Mouse (Mus musculus): ENCODE data around the gene Elmo1. TPM values are rescaled to one million over a fixed set of nuclear protein-coding genes. Genes with fewer than 3 reads are reported as not detected.

Elmo1 gene
- total and polyA plus RNA-seq, 3 experiments = 0.16 to 5.3 TPM; not detected in 1

DNA sequence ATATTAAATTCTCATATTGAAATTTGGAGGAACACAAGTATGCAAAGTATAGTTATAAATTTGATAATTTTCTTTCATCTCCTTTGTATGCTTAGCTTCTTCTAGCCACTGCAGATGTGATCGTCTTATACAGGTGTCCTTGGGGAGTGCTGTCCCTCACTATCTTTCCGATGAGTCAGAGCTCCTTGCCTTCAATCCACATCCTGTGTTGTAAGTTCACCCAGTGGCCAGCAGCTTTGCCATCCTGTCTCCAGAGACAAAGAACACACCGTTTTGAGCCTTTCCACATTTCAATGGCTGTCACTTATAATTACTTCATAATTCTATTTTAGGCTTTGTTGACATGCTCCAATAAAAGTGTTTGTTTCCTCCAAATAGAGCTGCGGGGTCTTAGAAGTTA lies 425.7 kb downstream of the Elmo1 start:
- no peaks in the 10 kb centered on the region for H3K9me3 ChIP-seq (replicated peaks)
- H3K36me3 ChIP-seq (replicated peaks) = no peaks in the 10 kb centered on the region
- no peak for DNase-seq (ENCODE audit: low spot score)
- no peak overlapping the region for H3K4me3 ChIP-seq (ENCODE audit: low read depth, low read length)
- no peak for ATAC-seq (ENCODE audit: extremely low read depth, insufficient number of reproducible peaks, low FRiP score, poor library complexity, severe bottlenecking)
- no peak for TF ChIP-seq TAL1 (conservative IDR thresholded peaks at IDR 0.05; ENCODE audit: low read depth, low read length)
- no peak for TF ChIP-seq CTCF (IDR thresholded peaks at IDR 0.05; ENCODE audit: low read depth, low read length)
- TF ChIP-seq POLR2AphosphoS5 (IDR thresholded peaks at IDR 0.05; ENCODE audit: insufficient replicate concordance, low read depth, low read length) = no peak
- TF ChIP-seq GATA2 (IDR thresholded peaks at IDR 0.05; ENCODE audit: borderline replicate concordance, low read depth, low read length) = no peak
- no peak for TF ChIP-seq GATA1 (IDR thresholded peaks at IDR 0.05; ENCODE audit: borderline replicate concordance, low read length)
- H3K4me1 ChIP-seq (ENCODE audit: insufficient read depth, low read depth, low read length) = no peaks in the 10 kb centered on the region
- H3K27me3 ChIP-seq (ENCODE audit: insufficient read depth, low read length) = no peaks in the 10 kb centered on the region

DNA sequence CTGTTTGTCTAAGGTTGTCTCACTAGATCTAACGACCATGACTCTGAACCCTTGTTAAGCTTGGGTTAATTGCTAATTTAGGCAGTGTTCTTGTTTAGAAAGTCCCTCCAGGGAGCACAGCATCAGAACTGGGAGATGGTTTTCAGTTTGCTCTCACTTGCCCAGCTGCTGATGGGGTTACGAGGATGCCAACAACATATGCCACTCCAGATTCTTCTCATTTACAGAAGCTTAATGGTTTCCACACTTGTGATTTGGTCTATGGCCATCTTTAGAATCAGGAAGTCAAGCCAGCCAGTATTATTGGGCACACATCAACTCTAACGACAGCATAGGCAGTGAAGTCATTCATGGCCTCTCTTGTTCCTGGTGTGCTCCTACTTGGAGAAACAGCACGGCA lies 427.3 kb downstream of the Elmo1 start:
- no peak for DNase-seq (ENCODE audit: low spot score)
- no peak overlapping the region for H3K4me3 ChIP-seq (ENCODE audit: low read depth, low read length)
- H3K4me1 ChIP-seq (ENCODE audit: insufficient read depth, low read depth, low read length) = no peaks in the 10 kb centered on the region
- H3K27me3 ChIP-seq (ENCODE audit: insufficient read depth, low read length) = peaks cover 6% of the 10 kb centered on the region; the same call in 1 of the 2 replicates
- TF ChIP-seq TAL1 (conservative IDR thresholded peaks at IDR 0.05; ENCODE audit: low read depth, low read length) (no peak), POLR2AphosphoS5 (IDR thresholded peaks at IDR 0.05; ENCODE audit: insufficient replicate concordance, low read depth, low read length) (no peak), CTCF (IDR thresholded peaks at IDR 0.05; ENCODE audit: low read depth, low read length) (no peak), GATA2 (IDR thresholded peaks at IDR 0.05; ENCODE audit: borderline replicate concordance, low read depth, low read length) (no peak), GATA1 (IDR thresholded peaks at IDR 0.05; ENCODE audit: borderline replicate concordance, low read length) (no peak)
- no peaks in the 10 kb centered on the region for H3K36me3 ChIP-seq (replicated peaks)
- ATAC-seq (ENCODE audit: extremely low read depth, insufficient number of reproducible peaks, low FRiP score, poor library complexity, severe bottlenecking) = no peak
- H3K9me3 ChIP-seq (replicated peaks) = no peaks in the 10 kb centered on the region

DNA sequence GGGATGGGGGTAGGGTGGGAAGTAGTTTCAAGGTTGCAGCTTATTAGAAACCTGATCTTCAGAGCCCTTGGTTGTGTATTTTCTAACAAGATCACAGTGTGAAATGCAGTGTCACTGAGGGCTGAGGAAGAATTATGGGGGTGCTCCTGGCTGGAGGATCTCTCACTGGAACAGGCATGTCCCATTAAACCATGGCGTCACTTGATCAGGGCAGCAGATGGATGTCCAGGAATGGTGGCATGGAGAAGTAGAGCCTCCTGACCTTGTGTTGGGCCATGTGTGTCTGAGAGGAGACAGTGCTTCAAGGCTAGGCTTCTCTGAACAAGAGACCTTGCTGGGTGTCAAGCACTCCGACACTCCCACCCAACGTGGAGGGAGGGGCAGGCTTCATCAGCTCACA lies 431.1 kb downstream of the Elmo1 start:
- Histone ChIP-seq H3K27me3 (ENCODE audit: insufficient read depth, low read length) (peaks cover 6% of the 10 kb centered on the region; the same call in 1 of the 2 replicates), H3K4me3 (ENCODE audit: low read depth, low read length) (no peak overlapping the region), H3K36me3 (replicated peaks) (no peaks in the 10 kb centered on the region), H3K9me3 (replicated peaks) (no peaks in the 10 kb centered on the region), H3K4me1 (ENCODE audit: insufficient read depth, low read depth, low read length) (no peaks in the 10 kb centered on the region)
- ATAC-seq (ENCODE audit: extremely low read depth, insufficient number of reproducible peaks, low FRiP score, poor library complexity, severe bottlenecking) = no peak
- no peak for DNase-seq (ENCODE audit: low spot score)
- TF ChIP-seq CTCF (IDR thresholded peaks at IDR 0.05; ENCODE audit: low read depth, low read length) (no peak), POLR2AphosphoS5 (IDR thresholded peaks at IDR 0.05; ENCODE audit: insufficient replicate concordance, low read depth, low read length) (no peak), GATA2 (IDR thresholded peaks at IDR 0.05; ENCODE audit: borderline replicate concordance, low read depth, low read length) (no peak), GATA1 (IDR thresholded peaks at IDR 0.05; ENCODE audit: borderline replicate concordance, low read length) (no peak), TAL1 (conservative IDR thresholded peaks at IDR 0.05; ENCODE audit: low read depth, low read length) (no peak)

DNA sequence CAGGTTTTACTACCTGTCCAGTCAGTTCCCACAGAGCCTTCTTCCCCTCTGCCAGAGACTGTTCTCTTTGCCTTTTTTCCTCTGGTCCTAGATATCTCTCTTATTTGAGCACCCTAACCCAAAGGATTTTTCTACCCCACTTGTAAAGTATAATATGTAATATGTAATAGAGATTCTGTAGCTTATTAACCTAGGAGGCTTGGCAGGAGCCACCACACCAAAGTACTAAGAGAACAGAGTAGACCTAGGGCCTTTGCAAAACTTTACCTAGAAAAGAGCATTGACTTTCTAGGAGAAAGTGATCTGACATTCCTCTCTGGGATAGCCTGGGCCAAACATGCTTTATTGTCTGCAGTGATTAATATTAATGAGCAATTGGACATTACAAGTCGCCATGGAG lies 433.3 kb downstream of the Elmo1 start:
- peaks cover 6% of the 10 kb centered on the region; the same call in 1 of the 2 replicates for H3K27me3 ChIP-seq (ENCODE audit: insufficient read depth, low read length)
- no peak for DNase-seq (ENCODE audit: low spot score)
- no peaks in the 10 kb centered on the region for H3K9me3 ChIP-seq (replicated peaks)
- no peak overlapping the region for H3K4me3 ChIP-seq (ENCODE audit: low read depth, low read length)
- H3K36me3 ChIP-seq (replicated peaks) = no peaks in the 10 kb centered on the region
- TF ChIP-seq TAL1 (conservative IDR thresholded peaks at IDR 0.05; ENCODE audit: low read depth, low read length) (no peak), GATA2 (IDR thresholded peaks at IDR 0.05; ENCODE audit: borderline replicate concordance, low read depth, low read length) (no peak), CTCF (IDR thresholded peaks at IDR 0.05; ENCODE audit: low read depth, low read length) (no peak), GATA1 (IDR thresholded peaks at IDR 0.05; ENCODE audit: borderline replicate concordance, low read length) (no peak), POLR2AphosphoS5 (IDR thresholded peaks at IDR 0.05; ENCODE audit: insufficient replicate concordance, low read depth, low read length) (no peak)
- ATAC-seq (ENCODE audit: extremely low read depth, insufficient number of reproducible peaks, low FRiP score, poor library complexity, severe bottlenecking) = no peak
- no peaks in the 10 kb centered on the region for H3K4me1 ChIP-seq (ENCODE audit: insufficient read depth, low read depth, low read length)

DNA sequence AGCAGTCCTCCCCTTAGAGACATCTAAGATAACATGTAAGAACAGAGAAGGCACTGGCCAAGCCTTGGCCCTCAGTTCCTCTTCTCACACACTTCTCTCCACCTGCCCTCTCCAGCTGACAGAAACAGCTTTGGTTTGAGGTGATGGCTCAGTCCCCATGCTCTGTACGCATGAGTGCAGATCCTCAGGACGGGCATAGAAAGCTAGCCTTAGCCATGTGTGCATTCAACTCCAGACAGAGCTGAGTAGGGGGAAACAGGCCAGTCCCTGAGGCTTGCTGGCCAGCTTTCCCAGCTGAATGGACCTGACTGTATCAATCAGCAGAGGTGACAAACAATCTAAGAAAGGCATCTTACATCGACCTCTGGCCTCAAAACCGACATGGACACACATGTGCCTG lies 435.4 kb downstream of the Elmo1 start:
- H3K36me3 ChIP-seq (replicated peaks) = no peaks in the 10 kb centered on the region
- H3K9me3 ChIP-seq (replicated peaks) = no peaks in the 10 kb centered on the region
- DNase-seq (ENCODE audit: low spot score) = no peak

DNA sequence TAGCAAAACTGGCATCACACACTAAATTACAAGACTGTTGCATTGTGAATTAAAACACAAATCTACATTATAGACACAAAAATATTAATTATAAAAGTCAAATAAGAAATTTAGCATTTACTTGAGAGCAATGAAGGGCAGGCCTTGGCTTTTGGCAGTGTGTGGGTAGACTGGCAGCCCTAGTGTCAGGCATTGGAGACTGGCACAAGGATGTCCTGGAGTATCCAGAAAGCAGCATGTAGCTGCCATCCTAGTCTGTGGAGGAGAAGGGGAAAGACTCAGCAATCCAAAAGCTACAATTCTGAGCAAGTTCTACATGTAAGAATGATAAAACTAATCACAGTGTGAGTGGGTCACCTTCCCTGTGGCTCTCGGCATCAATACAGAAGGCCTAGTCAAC lies 446.7 kb downstream of the Elmo1 start:
- Histone ChIP-seq H3K27me3 (ENCODE audit: insufficient read depth, low read length) (no peaks in the 10 kb centered on the region), H3K4me3 (ENCODE audit: low read depth, low read length) (no peak overlapping the region), H3K4me1 (ENCODE audit: insufficient read depth, low read depth, low read length) (no peaks in the 10 kb centered on the region), H3K36me3 (replicated peaks) (no peaks in the 10 kb centered on the region), H3K9me3 (replicated peaks) (no peaks in the 10 kb centered on the region)
- no peak for DNase-seq (ENCODE audit: low spot score)
- no peak for ATAC-seq (ENCODE audit: extremely low read depth, insufficient number of reproducible peaks, low FRiP score, poor library complexity, severe bottlenecking)
- TF ChIP-seq TAL1 (conservative IDR thresholded peaks at IDR 0.05; ENCODE audit: low read depth, low read length) = no peak
- no peak for TF ChIP-seq POLR2AphosphoS5 (IDR thresholded peaks at IDR 0.05; ENCODE audit: insufficient replicate concordance, low read depth, low read length)
- TF ChIP-seq CTCF (IDR thresholded peaks at IDR 0.05; ENCODE audit: low read depth, low read length) = no peak
- no peak for TF ChIP-seq GATA1 (IDR thresholded peaks at IDR 0.05; ENCODE audit: borderline replicate concordance, low read length)
- no peak for TF ChIP-seq GATA2 (IDR thresholded peaks at IDR 0.05; ENCODE audit: borderline replicate concordance, low read depth, low read length)

More for the DNA sequence above, 435.4 kb downstream of the Elmo1 start:
- Histone ChIP-seq H3K27me3 (ENCODE audit: insufficient read depth, low read length) (peaks cover 6% of the 10 kb centered on the region; the same call in 1 of the 2 replicates), H3K4me3 (ENCODE audit: low read depth, low read length) (no peak overlapping the region), H3K4me1 (ENCODE audit: insufficient read depth, low read depth, low read length) (no peaks in the 10 kb centered on the region)
- ATAC-seq (ENCODE audit: extremely low read depth, insufficient number of reproducible peaks, low FRiP score, poor library complexity, severe bottlenecking) = no peak
- no peak for TF ChIP-seq POLR2AphosphoS5 (IDR thresholded peaks at IDR 0.05; ENCODE audit: insufficient replicate concordance, low read depth, low read length)
- no peak for TF ChIP-seq CTCF (IDR thresholded peaks at IDR 0.05; ENCODE audit: low read depth, low read length)
- no peak for TF ChIP-seq TAL1 (conservative IDR thresholded peaks at IDR 0.05; ENCODE audit: low read depth, low read length)
- no peak for TF ChIP-seq GATA2 (IDR thresholded peaks at IDR 0.05; ENCODE audit: borderline replicate concordance, low read depth, low read length)
- no peak for TF ChIP-seq GATA1 (IDR thresholded peaks at IDR 0.05; ENCODE audit: borderline replicate concordance, low read length)
